Mouse (Mus musculus) layer of hippocampus, adult 2 months (tissue): ENCODE data around the gene Actl7a. TPM values are rescaled to one million over a fixed set of nuclear protein-coding genes. Genes with fewer than 3 reads are reported as not detected.

Source experiments
- DNase-seq, 2 experiments: peaks; one replicate each; pipeline ENCODE4 v3.0.0; 2022; ENCODE audit warnings: low spot score in 2 of 2
- H3K27ac ChIP-seq: fragments of 200-600 bp; 2 replicates; pipeline ENCODE4 v1.8.1; 2022
- H3K4me3 ChIP-seq: fragments of 200-600 bp; 2 replicates; pipeline ENCODE4 v1.8.1; 2022; ENCODE audit warnings: mild to moderate bottlenecking
- CTCF ChIP-seq: fragments of 200-600 bp; conservative IDR thresholded peaks from 2 replicates; pipeline ENCODE4 v1.8.1; 2022; ENCODE audit warnings: antibody characterized with exemption, mild to moderate bottlenecking, moderate library complexity
- long read RNA-seq, 2 experiments: library from polyadenylated mRNA; stranded (forward); transcript quantifications; one replicate each; pipeline ENCODE4 v2.0.0; 2021; ENCODE audit warnings: borderline mapping rate in 2 of 2
- total RNA-seq, 2 experiments: library from RNA; stranded (reverse); gene quantifications; 2 replicates each; pipeline ENCODE4 v1.2.3; 2021

The Actl7a gene
- not detected for total RNA-seq
- long read RNA-seq, experiment 1: 0 reads
- long read RNA-seq, experiment 2: 0 reads

- Histone ChIP-seq H3K27ac (no peak within 1 kb of the TSS), H3K4me3 (no peak within 1 kb of the TSS)
- no peak for TF ChIP-seq CTCF
- DNase-seq: peak in 1 of 2 experiments; percentile 5
Observed at GRCm38 (mm10) chr4:56743363-56744195, at the start of gene Actl7a. Actl7a (plus strand) TSS chr4:56743413.

- Histone ChIP-seq H3K27ac (no peak overlapping the region), H3K4me3 (no peak overlapping the region)
- no peak for TF ChIP-seq CTCF
- DNase-seq: no peak
Observed at GRCm38 (mm10) chr4:56696401-56696800, 46.8 kb upstream of the Actl7a start.

GRCm38 (mm10) chr4:56698671-56699070 is 44.5 kb upstream of the Actl7a start:
- DNase-seq: no peak
- no peak for TF ChIP-seq CTCF
- H3K27ac ChIP-seq: no peak overlapping the region
- H3K4me3 ChIP-seq: no peak overlapping the region

- Histone ChIP-seq H3K27ac (no peak overlapping the region), H3K4me3 (no peak overlapping the region)
- no peak for TF ChIP-seq CTCF
- DNase-seq: no peak
Observed at GRCm38 (mm10) chr4:56702234-56702633, 41.0 kb upstream of the Actl7a start.

GRCm38 (mm10) chr4:56713155-56713554 is 30.1 kb upstream of the Actl7a start:
- Histone ChIP-seq H3K27ac (no peak overlapping the region), H3K4me3 (no peak overlapping the region)
- TF ChIP-seq CTCF: no peak
- peak in 1 of 2 experiments; percentile 29 for DNase-seq

GRCm38 (mm10) chr4:56716801-56717200 is 26.4 kb upstream of the Actl7a start:
- DNase-seq: no peak
- H3K27ac ChIP-seq: no peak overlapping the region
- no peak for TF ChIP-seq CTCF
- H3K4me3 ChIP-seq: no peak overlapping the region

GRCm38 (mm10) chr4:56717932-56718331 is 25.3 kb upstream of the Actl7a start:
- no peak for TF ChIP-seq CTCF
- Histone ChIP-seq H3K4me3 (no peak overlapping the region), H3K27ac (no peak overlapping the region)
- no peak for DNase-seq

GRCm38 (mm10) chr4:56718573-56719442 is 24.4 kb upstream of the Actl7a start:
- DNase-seq: no peak
- H3K27ac ChIP-seq: no peak overlapping the region
- H3K4me3 ChIP-seq: no peak overlapping the region
- no peak for TF ChIP-seq CTCF

- DNase-seq: no peak
- no peak for TF ChIP-seq CTCF
- Histone ChIP-seq H3K4me3 (no peak overlapping the region), H3K27ac (no peak overlapping the region)
Observed at GRCm38 (mm10) chr4:56719456-56719855, 23.8 kb upstream of the Actl7a start.

- H3K4me3 ChIP-seq: no peak overlapping the region
- no peak overlapping the region for H3K27ac ChIP-seq
- DNase-seq: no peak
- TF ChIP-seq CTCF: no peak
Observed at GRCm38 (mm10) chr4:56720403-56720802, 22.8 kb upstream of the Actl7a start.

- Histone ChIP-seq H3K4me3 (no peak overlapping the region), H3K27ac (no peak overlapping the region)
- peak in 1 of 2 experiments; percentile 49 for DNase-seq
- TF ChIP-seq CTCF: peak; percentile 81
Observed at GRCm38 (mm10) chr4:56721469-56721868, 21.7 kb upstream of the Actl7a start.

GRCm38 (mm10) chr4:56722346-56722745 is 20.9 kb upstream of the Actl7a start:
- no peak for TF ChIP-seq CTCF
- DNase-seq: no peak
- Histone ChIP-seq H3K27ac (no peak overlapping the region), H3K4me3 (no peak overlapping the region)

GRCm38 (mm10) chr4:56723237-56723636 is 20.0 kb upstream of the Actl7a start:
- DNase-seq: peak in 1 of 2 experiments; percentile 1
- no peak overlapping the region for H3K27ac ChIP-seq
- H3K4me3 ChIP-seq: no peak overlapping the region
- no peak for TF ChIP-seq CTCF
